8 mouse cellular contexts compared by ENCODE assay signal in genomic region chr16:35022242-35023137, GRCm38 (mm10). TPM values are rescaled to one million over a fixed set of nuclear protein-coding genes. Genes with fewer than 3 reads are reported as not detected.
DNase-seq lines count a peak whose midpoint lies in the region; ATAC-seq lines count a peak whose summit lies in the region.

TSS of gene Hacd2 (plus strand) at chr16:35022428.

- peaks cover 5% of the 10 kb centered on the region for H3K27me3 ChIP-seq in heart, embryonic 14.5 days (ENCODE audit: control insufficient read depth, insufficient read depth, low read length)
- peaks cover 12% of the 10 kb centered on the region; the same call in 1 of the 2 replicates for H3K27me3 ChIP-seq in liver, embryonic 13.5 days
- no peaks in the 10 kb centered on the region for H3K27me3 ChIP-seq in stomach, embryonic 16.5 days (ENCODE audit: control insufficient read depth, insufficient read depth, low read length)

- H3K4me1 ChIP-seq in brown adipose tissue, adult 24 weeks (ENCODE audit: control insufficient read depth, insufficient read depth, insufficient read length, low read length), result no peaks in the 10 kb centered on the region
- H3K4me1 ChIP-seq in heart, embryonic 14.5 days (ENCODE audit: control insufficient read depth in 2 of 2, insufficient read depth in 2 of 2, low read length in 2 of 2), result peaks cover 0 to 6% of the 10 kb centered on the region in 2 experiments; a peak in 1 of 4 replicates
- H3K4me1 ChIP-seq in liver, embryonic 13.5 days (replicated peaks), result peaks cover 11% of the 10 kb centered on the region
- H3K4me1 ChIP-seq in stomach, embryonic 16.5 days (ENCODE audit: control insufficient read depth, insufficient read depth, low read length), result no peaks in the 10 kb centered on the region

- peaks cover 12% of the 10 kb centered on the region for H3K36me3 ChIP-seq in heart, embryonic 14.5 days (ENCODE audit: control insufficient read depth, insufficient read depth, low read length)
- peaks cover 10% of the 10 kb centered on the region for H3K36me3 ChIP-seq in liver, embryonic 13.5 days
- no peaks in the 10 kb centered on the region for H3K36me3 ChIP-seq in stomach, embryonic 16.5 days (ENCODE audit: control insufficient read depth, insufficient read depth, low read length)

- H3K4me3 ChIP-seq in brown adipose tissue, adult 24 weeks (ENCODE audit: insufficient read depth, low read depth, low read length), result peak within 1 kb of the TSS; percentile 87
- H3K4me3 ChIP-seq in heart, embryonic 14.5 days (ENCODE audit: control insufficient read depth in 1 of 2, insufficient read depth in 1 of 2, low read depth in 1 of 2, low read length in 2 of 2), result peak within 1 kb of the TSS; percentile 87 to 93
- H3K4me3 ChIP-seq in liver, embryonic 13.5 days (replicated peaks), result peak within 1 kb of the TSS; percentile 87
- peak within 1 kb of the TSS; percentile 95 for H3K4me3 ChIP-seq in stomach, embryonic 16.5 days (replicated peaks; ENCODE audit: low read length)

- H3K9ac ChIP-seq in heart, embryonic 14.5 days (ENCODE audit: low read length), result peak within 1 kb of the TSS; percentile 93
- peak within 1 kb of the TSS; percentile 90 for H3K9ac ChIP-seq in liver, embryonic 13.5 days
- peak within 1 kb of the TSS; percentile 89 for H3K9ac ChIP-seq in stomach, embryonic 16.5 days (ENCODE audit: low read length)

- peak; percentile 98 for ATAC-seq in heart, embryonic 14.5 days (ENCODE audit: insufficient number of reproducible peaks, insufficient read depth, low FRiP score, low read depth)
- ATAC-seq in liver, embryonic 13.5 days (ENCODE audit: low read depth), result peak; percentile 98
- ATAC-seq in stomach, embryonic 16.5 days (ENCODE audit: insufficient read depth, low FRiP score), result peak; percentile 99

- H3K9me3 ChIP-seq in heart, embryonic 14.5 days (ENCODE audit: control insufficient read depth, low read length), result no peaks in the 10 kb centered on the region
- no peaks in the 10 kb centered on the region for H3K9me3 ChIP-seq in liver, embryonic 13.5 days (replicated peaks)
- H3K9me3 ChIP-seq in stomach, embryonic 16.5 days (replicated peaks; ENCODE audit: control insufficient read depth, low read length), result 0 out of 2 replicates have a peak, but pooled peaks cover 3% of the 10 kb centered on the region

- peak within 1 kb of the TSS; percentile 80 for H3K27ac ChIP-seq in brown adipose tissue, adult 24 weeks (replicated peaks; ENCODE audit: low read depth, low read length)
- H3K27ac ChIP-seq in heart, embryonic 14.5 days (replicated peaks in 1 of 2; ENCODE audit: control insufficient read depth in 1 of 2, insufficient read depth in 1 of 2, low read depth in 2 of 2, low read length in 2 of 2), result peak within 1 kb of the TSS; percentile 56 to 83; a peak in 3 of 4 replicates
- peak within 1 kb of the TSS; percentile 78 for H3K27ac ChIP-seq in liver, embryonic 13.5 days
- peak within 1 kb of the TSS; percentile 78 for H3K27ac ChIP-seq in stomach, embryonic 16.5 days (ENCODE audit: low read length)

- peak within 1 kb of the TSS; percentile 83 for H3K4me2 ChIP-seq in heart, embryonic 14.5 days (ENCODE audit: low read length)
- peak within 1 kb of the TSS; percentile 83 for H3K4me2 ChIP-seq in liver, embryonic 13.5 days
- peak within 1 kb of the TSS; percentile 63 for H3K4me2 ChIP-seq in stomach, embryonic 16.5 days (ENCODE audit: low read depth, low read length)

- WGBS in heart, embryonic 14.5 days, result 1% methylated on average over 65 of the region's 97 CpGs
- under 1% methylated on average over 90 of the region's 97 CpGs for WGBS in liver, embryonic 13.5 days (ENCODE audit: insufficient replicate concordance)
- WGBS in stomach, embryonic 16.5 days, result under 1% methylated on average over 73 of the region's 97 CpGs

- DNase-seq in CD4-positive, CD25-positive, alpha-beta regulatory T cell, adult 2 months (ENCODE audit: low read depth, low spot score), result peak; percentile 95
- peak; percentile 73 for DNase-seq in fibroblast of lung, adult 2 months (ENCODE audit: low read depth)
- peak; percentile 97 for DNase-seq in kidney, postnatal 14 days
- peak; percentile 92 for DNase-seq in liver, embryonic 13.5 days
- peak; percentile 92 for DNase-seq in neural tube, embryonic 10.5 days (ENCODE audit: extremely low spot score, low spot score)

RNA-seq across cellular contexts. Expression of gene Hacd2, which starts in this region (rescaled TPM):
- polyA plus RNA-seq in brown adipose tissue, adult 24 weeks (2012; ENCODE audit: insufficient read depth, insufficient read length, missing spikeins), result 171 and 187 TPM in 2 replicates
- polyA plus RNA-seq in heart, embryonic 14.5 days (2014; fragmentation: Nextera tagmentation; extraction: Ambion mirVana), result 32.9 and 36.0 TPM in 2 replicates
- polyA plus RNA-seq in liver, embryonic 13.5 days (2015; fragmentation: Nextera tagmentation; extraction: Ambion mirVana), result 82.4 and 84.9 TPM in 2 replicates
- polyA plus RNA-seq in stomach, embryonic 16.5 days (2015; fragmentation: Nextera tagmentation; extraction: Ambion mirVana), result 106 and 112 TPM in 2 replicates

Comparison
In these comparisons a context has a peak if more than half of its experiments do, and no peak if none do; other contexts are left out.
1. Peak in every context shown above with its lines: DNase-seq, ATAC-seq, H3K4me3 ChIP-seq and H3K27ac ChIP-seq.